Mouse (Mus musculus) midbrain, embryonic 15.5 days (tissue): ENCODE results near the gene Syt14. TPM values are rescaled to one million over a fixed set of nuclear protein-coding genes. Genes with fewer than 3 reads are reported as not detected.

Experiments used
- ATAC-seq: fragments of 200-750 bp; cut with Nextera tagmentation; replicated peaks from 2 replicates; pipeline ENCODE4 v1.8.0; 2017; ENCODE audit warnings: moderate TSS enrichment
- H3K27ac ChIP-seq: fragments of 300-500 bp; sonication (generic); 2 replicates; pipeline ENCODE4 v1.5.1; 2015; ENCODE audit warnings: mild to moderate bottlenecking, inconsistent platforms
- H3K27me3 ChIP-seq: fragments of 300-500 bp; sonication (generic); replicated peaks from 2 replicates; pipeline ENCODE4 v1.6.1; 2015; ENCODE audit warnings: inconsistent platforms
- H3K36me3 ChIP-seq: fragments of 300-500 bp; sonication (generic); replicated peaks from 2 replicates; pipeline ENCODE4 v1.6.1; 2015; ENCODE audit warnings: inconsistent platforms
- H3K4me1 ChIP-seq: fragments of 300-500 bp; sonication (generic); 2 replicates; pipeline ENCODE4 v1.6.1; 2015; ENCODE audit warnings: inconsistent platforms
- H3K4me2 ChIP-seq: fragments of 300-500 bp; sonication (generic); 2 replicates; pipeline ENCODE4 v1.6.1; 2015; ENCODE audit warnings: inconsistent platforms, mild to moderate bottlenecking, moderate library complexity
- H3K4me3 ChIP-seq: fragments of 300-500 bp; sonication (generic); 2 replicates; pipeline ENCODE4 v1.5.1; 2015; ENCODE audit warnings: mild to moderate bottlenecking, inconsistent platforms
- H3K9ac ChIP-seq: fragments of 300-500 bp; sonication (generic); 2 replicates; pipeline ENCODE4 v1.6.1; 2015; ENCODE audit warnings: mild to moderate bottlenecking, inconsistent platforms
- H3K9me3 ChIP-seq: fragments of 300-500 bp; sonication (generic); 2 replicates; pipeline ENCODE4 v1.6.1; 2016; ENCODE audit warnings: inconsistent platforms
- WGBS: fragments of 180-500 bp; shearing (Covaris S2); methylation state at CpG from one replicate; pipeline ENCODE4 v1.1.7; 2015; ENCODE audit warnings: mixed read lengths; 5-methylcytosine and 5-hydroxymethylcytosine counted together
- polyA plus RNA-seq: library from polyadenylated mRNA; unstranded; fragments of >200 nt; fragmentation: Nextera tagmentation; extraction: Ambion mirVana; gene quantifications from 2 replicates; pipeline ENCODE4 v1.2.1, GENCODE M21; 2015

Syt14 gene
- polyA plus RNA-seq, 1 experiment from 2014 or later, result 9.1 TPM

DNA sequence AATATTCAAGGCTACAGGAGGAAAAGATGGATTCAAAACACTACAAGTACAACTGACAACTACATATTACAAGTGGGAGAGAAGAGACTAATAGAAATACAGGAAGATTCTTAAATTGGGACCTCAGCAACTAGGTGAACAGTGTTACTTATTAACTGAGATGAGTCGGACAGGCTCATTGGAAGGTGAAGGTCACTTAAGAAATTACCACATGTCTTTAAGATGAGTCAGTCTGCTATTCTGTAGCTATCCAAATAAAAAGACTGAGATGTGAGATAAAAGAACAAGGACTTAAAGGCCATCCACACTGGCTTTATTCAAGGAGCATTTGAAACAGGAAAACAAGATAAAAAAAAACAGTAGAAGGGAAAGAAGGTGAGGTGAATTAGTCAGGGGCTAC lies 11.3 kb downstream of the Syt14 start:
- Histone ChIP-seq H3K4me1 (no peaks in the 10 kb centered on the region), H3K9me3 (no peaks in the 10 kb centered on the region), H3K27me3 (no peaks in the 10 kb centered on the region), H3K4me3 (no peak overlapping the region), H3K36me3 (no peaks in the 10 kb centered on the region), H3K27ac (no peak overlapping the region), H3K4me2 (no peak overlapping the region), H3K9ac (no peak overlapping the region)
- no peak for ATAC-seq
- 79% methylated on average over 1 of the region's 1 CpGs for WGBS

DNA sequence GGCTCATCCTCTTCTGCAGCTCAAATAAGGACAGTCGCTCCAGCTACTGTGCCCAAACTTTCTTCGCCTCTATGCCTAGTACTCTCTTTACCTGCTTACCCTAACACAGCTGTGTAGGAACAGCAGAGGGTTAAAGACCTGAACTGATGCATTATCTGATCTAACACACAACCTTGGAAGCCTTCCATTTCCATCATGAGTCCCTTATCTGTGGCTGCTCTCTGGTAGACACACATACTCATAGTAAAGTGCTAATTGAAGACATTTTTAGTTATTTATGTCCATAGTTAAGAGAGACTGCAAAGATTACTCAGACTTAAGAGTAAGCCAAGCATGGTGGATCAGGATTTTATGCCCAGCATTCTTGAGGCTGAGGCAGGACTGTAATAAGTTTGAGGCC lies 23.2 kb downstream of the Syt14 start:
- Histone ChIP-seq H3K9ac (no peak overlapping the region), H3K9me3 (no peaks in the 10 kb centered on the region), H3K27ac (no peak overlapping the region), H3K4me2 (no peak overlapping the region), H3K4me3 (no peak overlapping the region), H3K36me3 (no peaks in the 10 kb centered on the region), H3K4me1 (no peaks in the 10 kb centered on the region), H3K27me3 (no peaks in the 10 kb centered on the region)
- WGBS, result 96% methylated on average over 2 of the region's 2 CpGs
- ATAC-seq, result no peak

DNA sequence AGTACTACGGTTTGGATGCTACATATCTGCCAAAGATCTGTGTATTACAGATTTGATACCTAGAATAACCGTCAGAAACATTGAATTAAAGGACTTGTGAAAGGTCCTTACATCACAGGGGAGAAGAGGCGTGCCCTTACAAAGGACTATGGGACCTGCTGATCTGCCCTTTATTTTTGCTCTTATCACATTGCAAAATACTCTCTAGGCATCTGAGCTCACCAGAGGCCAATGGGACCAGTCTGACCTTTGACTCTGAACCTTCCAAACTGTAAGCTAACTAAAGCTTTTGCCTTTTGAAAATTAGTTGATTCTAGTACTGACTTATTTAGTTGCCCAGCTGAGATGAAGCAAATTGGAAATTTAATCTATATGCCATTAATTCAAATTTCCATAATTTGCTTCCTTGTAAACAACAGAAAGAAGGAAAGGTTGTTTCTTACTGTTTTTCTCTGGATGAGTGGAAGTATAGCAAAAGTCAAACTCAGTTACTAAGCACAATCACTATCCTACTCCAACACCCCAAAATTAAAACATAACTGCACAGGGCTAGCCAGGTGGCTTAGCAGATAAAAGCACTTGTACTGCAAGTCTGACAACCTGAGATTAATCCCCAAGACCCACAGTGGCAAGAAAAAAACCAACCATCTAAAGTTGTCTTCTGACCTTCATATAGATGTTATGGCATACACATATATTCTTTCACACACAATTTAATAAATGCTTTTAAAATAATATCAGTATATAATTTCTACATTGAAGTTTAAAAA lies 24.4 kb downstream of the Syt14 start:
- H3K9me3 ChIP-seq, result no peaks in the 10 kb centered on the region
- H3K36me3 ChIP-seq, result no peaks in the 10 kb centered on the region
- ATAC-seq, result no peak
- H3K4me1 ChIP-seq, result no peaks in the 10 kb centered on the region
- no peak overlapping the region for H3K4me2 ChIP-seq
- H3K4me3 ChIP-seq, result no peak overlapping the region
- H3K27me3 ChIP-seq, result no peaks in the 10 kb centered on the region
- H3K9ac ChIP-seq, result no peak overlapping the region
- 95% methylated on average over 3 of the region's 3 CpGs for WGBS
- H3K27ac ChIP-seq, result no peak overlapping the region

DNA sequence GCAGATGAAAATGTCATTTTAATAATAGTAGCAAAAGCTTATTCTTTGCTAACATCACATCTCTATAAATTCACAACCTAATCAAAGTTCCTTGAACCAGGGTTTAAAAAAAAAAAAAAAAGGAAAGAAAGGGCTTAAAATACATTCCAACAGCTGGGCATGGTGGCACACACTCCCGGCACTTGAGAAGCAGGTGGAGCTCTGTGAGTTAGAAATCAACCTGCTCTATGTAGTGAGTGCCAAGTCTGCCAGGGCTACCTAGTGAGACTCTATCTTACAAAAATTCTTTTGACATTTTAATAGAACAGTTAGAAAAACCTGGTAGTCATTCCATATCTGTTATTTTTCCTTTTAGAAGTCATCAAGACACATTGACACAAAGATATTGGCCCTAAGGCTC lies 31.0 kb downstream of the Syt14 start:
- no peaks in the 10 kb centered on the region for H3K27me3 ChIP-seq
- H3K4me2 ChIP-seq, result no peak overlapping the region
- ATAC-seq, result no peak
- H3K4me3 ChIP-seq, result no peak overlapping the region
- no peaks in the 10 kb centered on the region for H3K9me3 ChIP-seq
- WGBS, result 79% methylated on average over 1 of the region's 1 CpGs
- no peak overlapping the region for H3K27ac ChIP-seq
- H3K9ac ChIP-seq, result no peak overlapping the region
- H3K36me3 ChIP-seq, result no peaks in the 10 kb centered on the region
- no peaks in the 10 kb centered on the region for H3K4me1 ChIP-seq

DNA sequence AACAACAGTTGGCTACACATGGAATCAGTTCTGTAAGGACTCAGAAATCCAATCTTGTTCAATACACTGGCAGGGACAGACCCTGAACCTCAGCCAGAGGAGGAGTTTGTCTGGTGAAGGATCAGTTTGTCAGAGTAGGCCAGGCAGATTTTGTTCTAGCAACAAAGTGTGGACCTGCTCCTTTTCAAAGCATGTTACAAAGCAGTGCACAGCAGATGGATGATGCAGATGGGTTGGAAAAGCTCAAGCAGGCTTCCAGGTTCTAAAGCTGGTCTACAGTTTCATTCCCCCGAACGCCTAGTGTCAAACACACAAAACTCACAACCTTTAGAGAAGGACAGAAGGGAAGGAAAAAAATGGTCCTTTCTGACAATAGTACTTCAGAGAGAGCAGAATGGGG lies 31.6 kb downstream of the Syt14 start:
- ATAC-seq, result no peak
- H3K9ac ChIP-seq, result no peak overlapping the region
- no peak overlapping the region for H3K4me3 ChIP-seq
- 96% methylated on average over 2 of the region's 2 CpGs for WGBS
- no peaks in the 10 kb centered on the region for H3K27me3 ChIP-seq
- no peaks in the 10 kb centered on the region for H3K36me3 ChIP-seq
- no peaks in the 10 kb centered on the region for H3K9me3 ChIP-seq
- H3K27ac ChIP-seq, result no peak overlapping the region
- no peak overlapping the region for H3K4me2 ChIP-seq
- no peaks in the 10 kb centered on the region for H3K4me1 ChIP-seq

DNA sequence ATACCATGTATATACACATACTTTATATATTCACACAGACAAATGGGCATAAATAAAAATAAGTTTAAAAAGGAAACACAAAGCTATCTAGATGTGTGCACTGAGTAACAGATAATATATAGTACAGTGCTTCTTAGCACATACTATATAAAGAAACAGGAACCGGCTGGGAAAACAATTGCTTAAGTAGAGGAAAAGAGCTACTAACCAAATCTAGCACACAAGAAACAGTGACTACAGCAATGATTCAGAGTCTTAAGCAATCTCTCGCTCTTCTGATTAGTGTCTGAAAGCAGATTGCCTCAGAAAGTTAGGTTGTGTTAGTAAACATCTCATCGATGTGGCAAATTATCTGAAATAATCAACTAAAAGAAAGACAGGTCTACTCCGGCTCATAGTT lies 33.3 kb downstream of the Syt14 start:
- H3K9ac ChIP-seq, result no peak overlapping the region
- H3K4me1 ChIP-seq, result no peaks in the 10 kb centered on the region
- H3K27me3 ChIP-seq, result no peaks in the 10 kb centered on the region
- no peak overlapping the region for H3K4me3 ChIP-seq
- ATAC-seq, result no peak
- no peaks in the 10 kb centered on the region for H3K9me3 ChIP-seq
- no peak overlapping the region for H3K27ac ChIP-seq
- no peak overlapping the region for H3K4me2 ChIP-seq
- no peaks in the 10 kb centered on the region for H3K36me3 ChIP-seq
- 94% methylated on average over 4 of the region's 4 CpGs for WGBS

DNA sequence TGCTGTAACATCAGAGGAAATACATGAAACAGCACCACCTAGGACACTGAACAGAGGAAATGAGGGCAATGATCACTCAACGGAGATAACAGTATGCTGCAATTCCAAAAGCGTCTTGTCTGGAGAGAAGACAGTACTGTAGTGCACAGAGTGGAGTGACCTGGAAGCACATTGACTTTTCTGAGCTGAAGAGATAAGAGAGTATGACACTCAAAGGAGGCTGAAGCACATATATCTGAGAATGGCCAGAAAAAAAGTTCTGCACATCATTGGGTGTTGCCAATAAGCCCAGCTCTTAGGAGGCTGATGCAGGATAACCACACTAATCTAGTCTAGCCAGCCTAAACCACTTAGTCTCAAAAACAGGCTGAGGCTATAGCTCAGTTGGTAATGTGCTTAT lies 34.0 kb downstream of the Syt14 start:
- H3K4me1 ChIP-seq, result no peaks in the 10 kb centered on the region
- no peaks in the 10 kb centered on the region for H3K27me3 ChIP-seq
- ATAC-seq, result no peak
- no peaks in the 10 kb centered on the region for H3K36me3 ChIP-seq
- H3K9ac ChIP-seq, result no peak overlapping the region
- H3K4me2 ChIP-seq, result no peak overlapping the region
- 88% methylated on average over 2 of the region's 2 CpGs for WGBS
- H3K27ac ChIP-seq, result no peak overlapping the region
- H3K9me3 ChIP-seq, result no peaks in the 10 kb centered on the region
- no peak overlapping the region for H3K4me3 ChIP-seq

DNA sequence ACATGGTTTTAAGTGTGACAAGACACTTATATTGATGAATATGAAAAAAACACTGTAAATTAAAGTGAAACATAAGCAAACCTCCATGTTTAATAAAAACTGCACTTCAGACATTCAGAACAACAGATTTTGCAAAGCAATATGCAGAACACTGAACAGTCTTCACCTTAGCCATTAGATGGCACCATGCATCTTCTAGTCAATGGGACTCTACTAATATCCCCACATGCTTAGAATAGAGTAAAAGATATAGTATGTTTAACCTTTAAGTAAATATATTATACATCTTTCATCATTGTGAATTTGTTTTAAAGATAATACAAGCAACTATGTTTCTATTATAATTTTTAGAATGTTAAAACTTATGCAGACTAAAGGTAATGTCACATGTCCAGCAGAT lies 34.7 kb downstream of the Syt14 start:
- Histone ChIP-seq H3K27ac (no peak overlapping the region), H3K9ac (no peak overlapping the region), H3K4me2 (no peak overlapping the region), H3K27me3 (no peaks in the 10 kb centered on the region), H3K4me1 (no peaks in the 10 kb centered on the region), H3K9me3 (no peaks in the 10 kb centered on the region), H3K36me3 (no peaks in the 10 kb centered on the region), H3K4me3 (no peak overlapping the region)
- no peak for ATAC-seq

DNA sequence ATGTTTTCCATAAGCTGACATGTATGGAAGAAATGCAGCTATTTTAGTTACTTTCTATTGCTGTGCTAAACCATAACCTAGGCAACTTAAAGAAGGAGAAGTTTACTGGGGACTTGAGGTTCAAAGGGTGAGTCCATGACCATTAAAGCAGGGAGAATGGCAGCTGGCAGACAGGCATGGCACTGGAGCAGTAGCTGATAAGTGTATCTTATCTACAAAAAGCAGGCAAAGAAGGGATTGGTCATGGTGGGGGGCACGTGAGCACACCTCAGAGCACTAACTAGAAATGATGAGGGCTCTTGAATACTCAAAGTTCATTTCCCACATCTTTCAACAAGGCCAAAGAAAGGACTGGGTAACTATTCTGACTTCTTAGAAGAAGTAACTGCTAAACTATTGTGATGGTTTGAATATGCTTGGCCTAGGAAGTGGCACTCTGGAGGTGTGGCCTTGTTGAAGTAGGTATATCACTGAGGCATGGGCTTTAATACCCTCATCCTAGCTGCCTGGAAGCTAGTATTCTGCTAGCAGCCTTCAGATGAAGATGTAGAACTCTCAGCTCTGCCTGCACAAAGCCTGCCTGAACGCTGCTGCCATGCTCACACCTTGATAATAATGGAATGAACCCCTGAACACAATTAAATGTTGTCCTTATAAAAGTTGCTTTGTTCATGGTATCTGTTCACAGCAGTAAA lies 41.2 kb downstream of the Syt14 start:
- WGBS, result 78% methylated on average over 2 of the region's 2 CpGs
- no peaks in the 10 kb centered on the region for H3K4me1 ChIP-seq
- no peak overlapping the region for H3K4me3 ChIP-seq
- no peaks in the 10 kb centered on the region for H3K36me3 ChIP-seq
- no peak overlapping the region for H3K4me2 ChIP-seq
- no peak overlapping the region for H3K9ac ChIP-seq
- no peaks in the 10 kb centered on the region for H3K27me3 ChIP-seq
- H3K27ac ChIP-seq, result no peak overlapping the region
- H3K9me3 ChIP-seq, result no peaks in the 10 kb centered on the region
- no peak for ATAC-seq

DNA sequence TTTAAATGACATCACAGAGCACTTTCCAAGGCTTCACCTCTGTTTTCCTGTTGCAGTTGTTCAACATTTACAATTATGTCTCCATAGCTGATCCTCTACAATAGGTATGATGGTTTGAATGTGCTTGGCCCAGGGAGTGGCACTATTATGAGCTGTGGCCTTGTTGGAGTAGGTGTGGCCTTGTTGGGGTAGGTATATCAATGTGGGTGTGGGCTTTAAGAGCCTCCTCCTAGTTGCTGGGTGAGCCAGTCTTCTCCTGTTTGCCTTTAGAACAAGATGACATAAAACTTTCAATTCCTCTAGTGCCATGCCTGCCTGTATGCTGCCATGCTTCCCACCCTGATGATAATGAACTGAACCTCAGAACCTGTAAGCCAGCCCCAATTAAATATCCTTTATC lies 42.1 kb downstream of the Syt14 start:
- no peak overlapping the region for H3K9ac ChIP-seq
- no peaks in the 10 kb centered on the region for H3K36me3 ChIP-seq
- H3K27ac ChIP-seq, result no peak overlapping the region
- no peaks in the 10 kb centered on the region for H3K4me1 ChIP-seq
- H3K4me2 ChIP-seq, result no peak overlapping the region
- ATAC-seq, result no peak
- no peaks in the 10 kb centered on the region for H3K9me3 ChIP-seq
- H3K27me3 ChIP-seq, result no peaks in the 10 kb centered on the region
- no peak overlapping the region for H3K4me3 ChIP-seq

DNA sequence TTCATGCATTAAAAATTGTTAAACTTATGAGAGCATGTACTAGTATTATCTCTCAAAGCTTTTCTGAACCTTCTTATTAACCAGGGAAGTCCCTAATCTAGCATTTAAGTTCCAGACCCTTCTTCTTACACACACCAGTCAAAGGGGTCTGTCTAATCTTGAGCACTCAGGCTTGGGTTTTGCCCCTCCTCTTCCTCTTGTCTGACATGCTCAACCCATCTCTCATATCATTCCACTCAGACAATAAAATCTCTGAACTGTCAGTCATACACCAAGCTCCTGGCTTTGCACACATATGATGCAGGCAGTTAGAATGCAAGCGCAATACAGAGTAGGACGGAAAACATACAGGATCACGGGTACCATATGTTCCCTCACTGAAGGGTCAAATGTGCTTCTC lies 48.4 kb downstream of the Syt14 start:
- Histone ChIP-seq H3K9ac (no peak overlapping the region), H3K27me3 (no peaks in the 10 kb centered on the region), H3K4me2 (no peak overlapping the region), H3K36me3 (no peaks in the 10 kb centered on the region), H3K4me1 (no peaks in the 10 kb centered on the region), H3K9me3 (no peaks in the 10 kb centered on the region), H3K4me3 (no peak overlapping the region), H3K27ac (no peak overlapping the region)
- no peak for ATAC-seq
- WGBS, result 93% methylated on average over 3 of the region's 3 CpGs

DNA sequence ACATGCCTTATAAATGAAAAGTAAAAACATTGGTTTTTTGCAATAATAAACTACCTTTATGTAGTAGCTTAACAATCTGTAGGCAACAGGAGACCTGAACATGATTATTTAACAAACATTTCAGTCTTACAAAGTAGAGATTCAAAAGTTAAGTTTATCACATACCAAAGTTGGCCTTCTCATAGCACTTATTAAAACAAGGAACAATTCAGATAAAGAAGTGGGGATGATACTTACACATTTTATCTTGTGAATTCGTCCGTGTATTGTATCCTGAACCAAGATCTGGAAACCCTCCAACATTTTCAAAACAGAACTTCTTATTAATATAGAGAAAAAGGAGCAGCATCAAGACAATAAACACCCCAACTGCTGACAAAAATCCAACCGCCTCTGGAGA lies 49.1 kb downstream of the Syt14 start:
- Histone ChIP-seq H3K27ac (no peak overlapping the region), H3K4me2 (no peak overlapping the region), H3K4me3 (no peak overlapping the region), H3K9me3 (no peaks in the 10 kb centered on the region), H3K4me1 (no peaks in the 10 kb centered on the region), H3K27me3 (no peaks in the 10 kb centered on the region), H3K9ac (no peak overlapping the region), H3K36me3 (no peaks in the 10 kb centered on the region)
- ATAC-seq, result no peak
- 83% methylated on average over 3 of the region's 3 CpGs for WGBS

DNA sequence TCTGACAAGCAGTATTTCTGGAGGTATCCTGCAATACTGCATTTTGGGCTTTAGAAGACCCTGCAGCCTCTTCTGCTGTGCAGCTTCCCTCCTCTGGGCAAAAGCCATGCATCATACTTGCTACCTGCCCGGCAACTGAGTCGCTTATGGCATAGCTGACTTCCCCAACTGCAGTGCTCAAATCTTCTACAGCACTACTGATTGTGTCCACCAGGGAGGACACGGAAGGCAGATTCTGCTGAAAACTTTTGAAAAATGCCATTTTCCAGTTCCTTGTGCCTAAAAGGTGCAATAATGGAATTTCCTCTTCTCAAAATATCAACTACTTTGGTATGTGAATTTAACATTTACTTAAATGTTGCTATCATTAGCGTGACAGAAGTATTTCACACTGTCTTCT lies 51.2 kb downstream of the Syt14 start:
- Histone ChIP-seq H3K9me3 (no peaks in the 10 kb centered on the region), H3K9ac (no peak overlapping the region), H3K36me3 (no peaks in the 10 kb centered on the region), H3K27me3 (no peaks in the 10 kb centered on the region), H3K4me3 (no peak overlapping the region), H3K4me2 (no peak overlapping the region), H3K4me1 (no peaks in the 10 kb centered on the region), H3K27ac (no peak overlapping the region)
- WGBS, result 91% methylated on average over 4 of the region's 4 CpGs
- no peak for ATAC-seq
